Mouse (Mus musculus): ENCODE measurements around the gene Aspdh. TPM values are rescaled to one million over a fixed set of nuclear protein-coding genes. Genes with fewer than 3 reads are reported as not detected.

The Aspdh gene
- polyA plus RNA-seq, 1 experiment, result not detected

GRCm38 (mm10) chr7:44486927-44487575, 21.9 kb downstream of the Aspdh start:
- Histone ChIP-seq H3ac (ENCODE audit: control insufficient read depth, insufficient read length) (no peak overlapping the region), H3K79me2 (ENCODE audit: control insufficient read depth, insufficient read depth) (no peaks in the 10 kb centered on the region), H3K4me2 (ENCODE audit: low read depth) (no peak overlapping the region), H3K4me3 (no peak overlapping the region), H3K36me3 (ENCODE audit: control insufficient read depth, insufficient read depth) (no peaks in the 10 kb centered on the region), H3K27me3 (ENCODE audit: control insufficient read depth, insufficient read depth, insufficient read length) (no peaks in the 10 kb centered on the region)
- peak; percentile 95 for TF ChIP-seq POLR2AphosphoS2 (IDR thresholded peaks at IDR 0.05; ENCODE audit: insufficient read length, low read depth)
- peak; percentile 63 for TF ChIP-seq POLR2A (IDR thresholded peaks at IDR 0.05; ENCODE audit: insufficient read length, low read depth)
- no peak for TF ChIP-seq E2F4 (IDR thresholded peaks at IDR 0.05; ENCODE audit: insufficient read depth)
- TF ChIP-seq MAX (IDR thresholded peaks at IDR 0.05; ENCODE audit: low read depth), result no peak
- peak in 2 of 3 experiments; percentile 33 to 69 for TF ChIP-seq MYOD1 (IDR thresholded peaks at IDR 0.05; ENCODE audit: control insufficient read depth in 1 of 3, insufficient read length in 2 of 3, low read depth in 2 of 3)
- peak in 2 of 3 experiments; percentile 24 to 53 for TF ChIP-seq MYOG (IDR thresholded peaks at IDR 0.05; ENCODE audit: control insufficient read depth in 1 of 3, insufficient read depth in 1 of 3, insufficient read length in 2 of 3, low read depth in 2 of 3)

DNA sequence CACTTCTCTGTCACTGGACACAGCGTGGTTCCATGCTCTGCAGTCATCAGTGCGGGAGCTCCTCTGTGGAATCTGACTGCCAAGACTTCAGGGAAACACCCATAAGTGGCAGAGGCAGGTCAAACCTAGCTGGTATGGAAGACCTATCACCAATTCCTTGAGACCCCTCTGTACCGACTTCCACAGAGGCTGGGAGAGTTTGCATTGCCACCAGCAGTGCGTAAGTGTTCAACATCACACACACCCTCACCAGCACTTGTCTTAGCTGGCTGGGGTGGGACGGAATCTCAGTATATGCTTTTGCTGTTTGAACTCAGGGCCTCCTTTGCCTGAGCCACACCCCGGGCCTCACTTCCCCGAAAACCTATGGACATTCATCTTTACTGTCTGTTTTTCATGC, 22.7 kb downstream of the Aspdh start:
- Histone ChIP-seq H3K36me3 (ENCODE audit: control insufficient read depth, insufficient read depth) (no peaks in the 10 kb centered on the region), H3K4me2 (ENCODE audit: low read depth) (no peak overlapping the region), H3K79me2 (ENCODE audit: control insufficient read depth, insufficient read depth) (no peaks in the 10 kb centered on the region), H3K4me3 (no peak overlapping the region), H3ac (ENCODE audit: control insufficient read depth, insufficient read length) (no peak overlapping the region), H3K27me3 (ENCODE audit: control insufficient read depth, insufficient read depth, insufficient read length) (no peaks in the 10 kb centered on the region)
- no peak for TF ChIP-seq MYOD1 (IDR thresholded peaks at IDR 0.05; ENCODE audit: control insufficient read depth in 1 of 3, insufficient read length in 2 of 3, low read depth in 2 of 3)
- no peak for TF ChIP-seq POLR2AphosphoS2 (IDR thresholded peaks at IDR 0.05; ENCODE audit: insufficient read length, low read depth)
- no peak for TF ChIP-seq REST (IDR thresholded peaks at IDR 0.05; ENCODE audit: insufficient read depth, insufficient read length)
- no peak for TF ChIP-seq MYOG (IDR thresholded peaks at IDR 0.05; ENCODE audit: control insufficient read depth in 1 of 3, insufficient read depth in 1 of 3, insufficient read length in 2 of 3, low read depth in 2 of 3)
- no peak for TF ChIP-seq E2F4 (IDR thresholded peaks at IDR 0.05; ENCODE audit: insufficient read depth)
- no peak for TF ChIP-seq SRF (IDR thresholded peaks at IDR 0.05; ENCODE audit: control insufficient read depth, insufficient read length, low read depth)
- no peak for TF ChIP-seq POLR2A (IDR thresholded peaks at IDR 0.05; ENCODE audit: insufficient read length, low read depth)
- no peak for TF ChIP-seq CEBPB (IDR thresholded peaks at IDR 0.05; ENCODE audit: insufficient read depth, poor library complexity, severe bottlenecking)
- TF ChIP-seq USF1 (IDR thresholded peaks at IDR 0.05; ENCODE audit: low read depth), result no peak
- no peak for TF ChIP-seq TCF12 (IDR thresholded peaks at IDR 0.05; ENCODE audit: insufficient read depth, poor library complexity, severe bottlenecking)
- no peak for TF ChIP-seq MAX (IDR thresholded peaks at IDR 0.05; ENCODE audit: low read depth)
- TF ChIP-seq TCF3 (IDR thresholded peaks at IDR 0.05; ENCODE audit: insufficient read length, low read depth), result no peak

- TF ChIP-seq CEBPB (IDR thresholded peaks at IDR 0.05; ENCODE audit: insufficient read depth, poor library complexity, severe bottlenecking) (no peak), E2F4 (IDR thresholded peaks at IDR 0.05; ENCODE audit: insufficient read depth) (no peak), MAX (IDR thresholded peaks at IDR 0.05; ENCODE audit: low read depth) (no peak), MYOG (IDR thresholded peaks at IDR 0.05; ENCODE audit: control insufficient read depth in 1 of 3, insufficient read depth in 1 of 3, insufficient read length in 2 of 3, low read depth in 2 of 3) (no peak), REST (IDR thresholded peaks at IDR 0.05; ENCODE audit: insufficient read depth, insufficient read length) (no peak), TCF12 (IDR thresholded peaks at IDR 0.05; ENCODE audit: insufficient read depth, poor library complexity, severe bottlenecking) (no peak), TCF3 (IDR thresholded peaks at IDR 0.05; ENCODE audit: insufficient read length, low read depth) (no peak), SRF (IDR thresholded peaks at IDR 0.05; ENCODE audit: control insufficient read depth, insufficient read length, low read depth) (no peak), USF1 (IDR thresholded peaks at IDR 0.05; ENCODE audit: low read depth) (no peak), POLR2A (IDR thresholded peaks at IDR 0.05; ENCODE audit: insufficient read length, low read depth) (no peak), POLR2AphosphoS2 (IDR thresholded peaks at IDR 0.05; ENCODE audit: insufficient read length, low read depth) (no peak), MYOD1 (IDR thresholded peaks at IDR 0.05; ENCODE audit: control insufficient read depth in 1 of 3, insufficient read length in 2 of 3, low read depth in 2 of 3) (no peak)
- no peak overlapping the region for H3K4me2 ChIP-seq (ENCODE audit: low read depth)
- no peaks in the 10 kb centered on the region for H3K36me3 ChIP-seq (ENCODE audit: control insufficient read depth, insufficient read depth)
- no peak overlapping the region for H3ac ChIP-seq (ENCODE audit: control insufficient read depth, insufficient read length)
- H3K4me3 ChIP-seq, result no peak overlapping the region
- no peaks in the 10 kb centered on the region for H3K27me3 ChIP-seq (ENCODE audit: control insufficient read depth, insufficient read depth, insufficient read length)
- H3K79me2 ChIP-seq (ENCODE audit: control insufficient read depth, insufficient read depth), result no peaks in the 10 kb centered on the region
These were observed 23.4 kb downstream of the Aspdh start for GRCm38 (mm10) chr7:44488545-44488944.

DNA sequence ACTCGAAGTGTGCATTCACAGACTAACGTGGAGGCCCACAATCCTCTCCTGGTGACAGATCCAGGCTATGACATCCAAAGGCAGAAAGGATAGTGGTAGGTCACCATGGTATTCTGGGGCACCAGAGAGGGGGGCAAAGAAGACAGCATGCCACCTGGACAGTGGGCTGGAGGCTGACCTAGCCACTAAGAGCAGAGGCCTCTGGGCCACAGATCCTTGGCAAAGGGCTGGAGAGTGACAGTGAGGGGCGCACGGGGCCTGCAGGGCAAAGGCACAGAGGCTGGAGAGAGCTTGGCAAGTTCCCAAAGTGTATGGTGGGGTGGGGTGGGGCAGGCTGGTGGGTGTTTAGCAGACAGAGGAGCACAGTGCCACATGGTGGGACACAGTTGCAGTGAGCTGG, 25.1 kb downstream of the Aspdh start:
- H3K36me3 ChIP-seq (ENCODE audit: control insufficient read depth, insufficient read depth), result no peaks in the 10 kb centered on the region

More for the DNA sequence above, 25.1 kb downstream of the Aspdh start:
- H3K27me3 ChIP-seq (ENCODE audit: control insufficient read depth, insufficient read depth, insufficient read length), result no peaks in the 10 kb centered on the region
- TF ChIP-seq SRF (IDR thresholded peaks at IDR 0.05; ENCODE audit: control insufficient read depth, insufficient read length, low read depth), result no peak
- no peak for TF ChIP-seq E2F4 (IDR thresholded peaks at IDR 0.05; ENCODE audit: insufficient read depth)
- TF ChIP-seq CEBPB (IDR thresholded peaks at IDR 0.05; ENCODE audit: insufficient read depth, poor library complexity, severe bottlenecking), result no peak
- TF ChIP-seq MYOG (IDR thresholded peaks at IDR 0.05; ENCODE audit: control insufficient read depth in 1 of 3, insufficient read depth in 1 of 3, insufficient read length in 2 of 3, low read depth in 2 of 3), result no peak
- no peak for TF ChIP-seq POLR2AphosphoS2 (IDR thresholded peaks at IDR 0.05; ENCODE audit: insufficient read length, low read depth)
- TF ChIP-seq TCF3 (IDR thresholded peaks at IDR 0.05; ENCODE audit: insufficient read length, low read depth), result no peak
- TF ChIP-seq USF1 (IDR thresholded peaks at IDR 0.05; ENCODE audit: low read depth), result no peak
- no peak for TF ChIP-seq MYOD1 (IDR thresholded peaks at IDR 0.05; ENCODE audit: control insufficient read depth in 1 of 3, insufficient read length in 2 of 3, low read depth in 2 of 3)
- no peak for TF ChIP-seq TCF12 (IDR thresholded peaks at IDR 0.05; ENCODE audit: insufficient read depth, poor library complexity, severe bottlenecking)
- TF ChIP-seq REST (IDR thresholded peaks at IDR 0.05; ENCODE audit: insufficient read depth, insufficient read length), result no peak
- TF ChIP-seq POLR2A (IDR thresholded peaks at IDR 0.05; ENCODE audit: insufficient read length, low read depth), result no peak
- TF ChIP-seq MAX (IDR thresholded peaks at IDR 0.05; ENCODE audit: low read depth), result no peak
- H3K4me2 ChIP-seq (ENCODE audit: low read depth), result no peak overlapping the region
- H3ac ChIP-seq (ENCODE audit: control insufficient read depth, insufficient read length), result no peak overlapping the region
- H3K79me2 ChIP-seq (ENCODE audit: control insufficient read depth, insufficient read depth), result peaks cover 5% of the 10 kb centered on the region
- no peak overlapping the region for H3K4me3 ChIP-seq

All from myocyte (in vitro differentiated cells).